Mouse (Mus musculus) kidney, postnatal 14 days (tissue): ENCODE data around the gene Olfr1220.

Experiments
- DNase-seq: peaks from one replicate; pipeline ENCODE4 v3.0.0; 2022; ENCODE audit warnings: mixed read lengths

Olfr1220 gene

GRCm38 (mm10) chr2:89106735-89107134, at the start of gene Olfr1220:
TSS of gene Olfr1220 (minus strand) at chr2:89106835.
- DNase-seq: no peak

GRCm38 (mm10) chr2:89151460-89151859, 44.8 kb upstream of the Olfr1220 start, which contains the start of gene Olfr1223:
TSS of gene Olfr1223 (minus strand) at chr2:89151560.
- DNase-seq: no peak

- no peak for DNase-seq
These were observed 26.3 kb upstream of the Olfr1220 start, which contains the start of gene Olfr1222 for GRCm38 (mm10) chr2:89132954-89133353. TSS of gene Olfr1222 (minus strand) at chr2:89133054.

- DNase-seq: no peak
These were observed 10.5 kb upstream of the Olfr1220 start, which contains the start of gene Olfr1221 for GRCm38 (mm10) chr2:89117183-89117582. TSS of gene Olfr1221 (minus strand) at chr2:89117283.

- DNase-seq: no peak
These were observed 984 bp downstream of the Olfr1220 start for GRCm38 (mm10) chr2:89105651-89106050.

GRCm38 (mm10) chr2:89093848-89094247, 12.8 kb downstream of the Olfr1220 start:
- DNase-seq: no peak

GRCm38 (mm10) chr2:89083413-89083812, 23.2 kb downstream of the Olfr1220 start, which contains the start of gene Olfr1219:
TSS of gene Olfr1219 (minus strand) at chr2:89083513.
- no peak for DNase-seq

DNA sequence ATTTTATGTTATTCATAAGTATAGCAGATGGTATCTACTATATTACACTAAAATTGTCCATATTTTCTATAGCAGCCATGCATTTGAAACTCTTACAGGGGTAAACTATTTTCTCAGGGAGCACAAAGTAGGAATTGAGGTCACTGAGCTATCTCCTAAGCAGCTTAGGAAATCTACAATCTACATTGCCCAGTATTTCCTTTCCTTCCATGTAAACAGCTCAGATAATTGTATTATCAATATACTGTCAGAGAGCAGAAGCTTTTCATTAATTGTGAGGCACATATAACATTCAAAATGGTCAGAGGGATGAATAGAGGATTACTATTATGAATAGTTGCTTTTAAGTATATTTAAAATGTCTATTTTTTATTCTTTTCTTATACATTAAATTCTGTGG, 25.1 kb downstream of the Olfr1220 start:
- no peak for DNase-seq

DNA sequence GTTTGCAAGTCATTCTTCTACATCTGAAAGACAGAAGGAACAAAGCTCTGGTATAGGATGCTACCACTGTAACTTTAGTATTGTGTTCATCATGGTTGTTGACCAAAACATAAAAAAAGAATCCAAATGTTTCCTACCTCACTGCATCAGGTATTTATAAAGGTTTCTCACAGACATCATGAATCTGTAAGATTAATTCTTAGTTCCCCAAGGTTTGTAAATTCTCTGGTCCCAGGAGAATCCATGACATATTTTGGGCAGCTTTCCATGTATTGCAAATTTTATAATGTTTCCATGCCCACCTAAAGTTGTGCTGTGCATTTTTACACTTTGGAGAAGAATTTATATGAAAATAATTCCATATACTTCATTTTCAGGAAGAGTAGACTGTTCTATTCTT, 45.5 kb downstream of the Olfr1220 start, which contains the start of gene Olfr1218:
Gene Olfr1218 (minus strand): TSS at position 101 of the 400 bp plus-strand sequence.
- no peak for DNase-seq
